ENCODE assay signal across 9 mouse cellular contexts in the genomic region with DNA sequence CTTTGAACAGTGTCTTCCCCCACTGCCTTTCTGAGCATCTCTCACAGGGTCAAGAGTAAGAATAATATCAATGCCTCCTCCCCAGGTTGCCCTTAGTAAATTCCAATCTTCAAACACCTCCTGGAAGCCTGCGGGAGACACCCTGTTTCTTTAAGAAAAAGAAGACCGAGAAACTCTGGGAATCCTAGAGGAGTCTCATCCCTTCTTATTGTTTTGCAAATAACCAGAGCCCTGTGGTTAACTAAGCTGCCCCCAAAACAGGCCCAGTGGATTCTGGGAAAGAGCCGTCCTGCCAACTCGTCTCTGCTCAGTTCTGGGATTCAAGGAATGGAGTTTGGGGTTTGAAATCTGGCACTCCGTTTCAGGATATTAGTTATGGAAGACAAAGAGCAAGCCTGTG.
"Had no signal": no experiment of that assay in that cellular context is flagged by ENCODE, and none has a peak within 500 bp of the region (broad histone marks: within the 10 kb centered on the region; RNA-seq: fewer than 3 reads in every experiment).

No protein-coding gene starts in this region.

- H3K27me3 ChIP-seq: stomach, embryonic 15.5 days had no signal

- DNase-seq: kidney, adult 8-10 months; kidney, postnatal 25 days; lung, adult 18-20 months; right cerebral cortex, postnatal 25 days; thymus, postnatal 4 days had no signal

- H3K4me3 ChIP-seq: left cerebral cortex, adult 2 months had no signal

- H3K9ac ChIP-seq: liver, embryonic 14.5 days; stomach, embryonic 15.5 days had no signal

- H3K27ac ChIP-seq: left cerebral cortex, adult 2 months; liver, embryonic 14.5 days; neural tube, embryonic 13.5 days; stomach, embryonic 15.5 days had no signal

- H3K36me3 ChIP-seq: neural tube, embryonic 13.5 days; stomach, embryonic 15.5 days had no signal
